Mouse (Mus musculus): ENCODE measurements around the gene Farp1. TPM values are rescaled to one million over a fixed set of nuclear protein-coding genes. Genes with fewer than 3 reads are reported as not detected.

The Farp1 gene
- total RNA-seq, 1 experiment: 8.6 TPM

- peaks cover 7 to 8% of the 10 kb centered on the region in 2 experiments; a peak in 2 of 4 replicates for H3K4me1 ChIP-seq (ENCODE audit: control insufficient read depth in 2 of 2, insufficient read depth in 2 of 2, low read length in 2 of 2, poor library complexity in 1 of 2)
- DNase-seq (ENCODE audit: low read depth, low spot score): no peak
- peaks cover 2% of the 10 kb centered on the region; the same call in 1 of the 2 replicates for H3K36me3 ChIP-seq (ENCODE audit: control insufficient read depth, insufficient read depth, low read length, poor library complexity, severe bottlenecking)
- H3K27ac ChIP-seq (ENCODE audit: insufficient read depth, low read depth, low read length, poor library complexity, severe bottlenecking): no peak overlapping the region; the same call in 1 of the 2 replicates
- H3K9me3 ChIP-seq (ENCODE audit: control insufficient read depth, insufficient read depth, low read depth, low read length): no peaks in the 10 kb centered on the region
- H3K4me3 ChIP-seq (ENCODE audit: insufficient read depth in 1 of 2, low read depth in 1 of 2, low read length in 2 of 2, poor library complexity in 1 of 2, severe bottlenecking in 1 of 2): no peak overlapping the region
- no peak overlapping the region for H3K9ac ChIP-seq (ENCODE audit: insufficient read depth, low read depth, low read length, poor library complexity, severe bottlenecking)
- in situ Hi-C loops (cut with MboI; ENCODE audit: low sequenced_read_pairs in 2 of 2, unreplicated experiment in 2 of 2): no loop called here
- TF ChIP-seq ZNF384 (IDR thresholded peaks at IDR 0.05; ENCODE audit: low read depth, low read length): no peak
- TF ChIP-seq CHD2 (IDR thresholded peaks at IDR 0.05; ENCODE audit: low read depth, low read length): no peak
- TF ChIP-seq MAFK (IDR thresholded peaks at IDR 0.05; ENCODE audit: insufficient read depth, low read depth, low read length): no peak
- TF ChIP-seq HCFC1 (IDR thresholded peaks at IDR 0.05; ENCODE audit: borderline replicate concordance, insufficient read depth, low read length): no peak
- TF ChIP-seq ZC3H11A (IDR thresholded peaks at IDR 0.05; ENCODE audit: borderline replicate concordance, low read depth, low read length): no peak
Observed at GRCm38 (mm10) chr14:121329401-121330089, 294.5 kb downstream of the Farp1 start.

GRCm38 (mm10) chr14:121330090-121330408, 295.0 kb downstream of the Farp1 start:
- in situ Hi-C loops (cut with MboI; ENCODE audit: low sequenced_read_pairs in 2 of 2, unreplicated experiment in 2 of 2): no loop called here
- DNase-seq (ENCODE audit: low read depth, low spot score): no peak

More at GRCm38 (mm10) chr14:121330090-121330408, 295.0 kb downstream of the Farp1 start:
- H3K27ac ChIP-seq (ENCODE audit: insufficient read depth, low read depth, low read length, poor library complexity, severe bottlenecking): no peak overlapping the region; the same call in 1 of the 2 replicates
- H3K4me1 ChIP-seq (ENCODE audit: control insufficient read depth in 2 of 2, insufficient read depth in 2 of 2, low read length in 2 of 2, poor library complexity in 1 of 2): peaks cover 7 to 8% of the 10 kb centered on the region in 2 experiments; a peak in 2 of 4 replicates
- H3K9ac ChIP-seq (ENCODE audit: insufficient read depth, low read depth, low read length, poor library complexity, severe bottlenecking): no peak overlapping the region
- no peak for TF ChIP-seq ZNF384 (IDR thresholded peaks at IDR 0.05; ENCODE audit: low read depth, low read length)
- no peak for TF ChIP-seq HCFC1 (IDR thresholded peaks at IDR 0.05; ENCODE audit: borderline replicate concordance, insufficient read depth, low read length)
- TF ChIP-seq MAFK (IDR thresholded peaks at IDR 0.05; ENCODE audit: insufficient read depth, low read depth, low read length): no peak
- no peak for TF ChIP-seq ZC3H11A (IDR thresholded peaks at IDR 0.05; ENCODE audit: borderline replicate concordance, low read depth, low read length)
- no peak for TF ChIP-seq CHD2 (IDR thresholded peaks at IDR 0.05; ENCODE audit: low read depth, low read length)
- H3K36me3 ChIP-seq (ENCODE audit: control insufficient read depth, insufficient read depth, low read length, poor library complexity, severe bottlenecking): peaks cover 2% of the 10 kb centered on the region; the same call in 1 of the 2 replicates
- no peaks in the 10 kb centered on the region for H3K9me3 ChIP-seq (ENCODE audit: control insufficient read depth, insufficient read depth, low read depth, low read length)
- H3K4me3 ChIP-seq (ENCODE audit: insufficient read depth in 1 of 2, low read depth in 1 of 2, low read length in 2 of 2, poor library complexity in 1 of 2, severe bottlenecking in 1 of 2): no peak overlapping the region

Other genes with a start within 250 kb of the Farp1 start
- 143 and 194 TPM in 2 replicates for gene Ipo5, start 124.0 kb upstream of the Farp1 start, total RNA-seq (2012; rRNA removed)

Measured in ES-E14 (cell line).